Mouse (Mus musculus): ENCODE results near the gene Irgm1. TPM values are rescaled to one million over a fixed set of nuclear protein-coding genes. Genes with fewer than 3 reads are reported as not detected.

The Irgm1 gene
- total and polyA plus RNA-seq, 3 experiments, result 25.7 to 58.1 (median 49.0) TPM

DNA sequence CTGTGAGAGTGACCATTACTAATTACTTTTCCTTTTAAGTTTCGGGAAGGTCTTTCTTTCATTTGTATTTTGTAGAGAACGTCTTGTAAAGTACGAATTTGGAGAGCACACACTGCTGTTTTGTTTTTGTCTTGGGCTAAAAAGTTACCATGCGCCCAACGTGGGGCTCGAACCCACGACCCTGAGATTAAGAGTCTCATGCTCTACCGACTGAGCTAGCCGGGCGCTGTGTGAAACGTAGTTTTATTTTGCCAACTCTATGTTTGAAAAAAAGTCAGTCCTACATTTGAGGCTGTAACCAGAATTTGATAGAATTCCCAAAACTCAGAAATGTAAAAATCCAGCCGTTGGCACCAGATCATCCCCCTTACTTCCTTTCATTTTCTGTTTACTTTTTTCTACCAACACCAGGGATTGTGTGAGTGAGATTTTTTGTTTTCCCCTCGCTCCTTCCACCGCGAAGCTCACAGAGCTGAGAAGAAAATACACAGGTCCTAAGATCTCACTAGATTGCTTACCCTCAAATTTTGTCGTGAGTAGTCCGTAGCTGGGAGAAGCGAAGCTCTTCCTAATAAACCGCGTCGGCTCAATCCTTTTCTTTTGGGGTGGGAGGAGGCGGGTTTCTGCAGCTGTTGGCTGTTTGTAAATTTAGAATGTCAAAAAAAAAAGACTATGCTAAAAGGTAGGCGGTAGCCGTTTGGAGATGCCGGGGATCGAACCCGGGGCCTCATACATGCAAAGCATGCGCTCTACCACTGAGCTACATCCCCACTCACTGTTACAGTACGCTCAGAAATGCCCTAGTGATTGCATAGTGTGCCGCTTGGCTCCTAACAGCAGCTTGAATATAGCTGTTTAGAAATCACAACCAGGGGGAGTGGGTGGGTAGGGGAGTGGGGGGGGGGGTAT lies 37.5 kb downstream of the Irgm1 start (continued):
- no peak for TF ChIP-seq POLR2A (IDR thresholded peaks at IDR 0.05; ENCODE audit: low read depth, low read length)
- TF ChIP-seq HCFC1 (IDR thresholded peaks at IDR 0.05; ENCODE audit: low read depth, low read length), result no peak
- TF ChIP-seq CHD2 (IDR thresholded peaks at IDR 0.05; ENCODE audit: low read length), result no peak
- no peak for TF ChIP-seq NELFE (IDR thresholded peaks at IDR 0.05; ENCODE audit: low read depth, low read length)

DNA sequence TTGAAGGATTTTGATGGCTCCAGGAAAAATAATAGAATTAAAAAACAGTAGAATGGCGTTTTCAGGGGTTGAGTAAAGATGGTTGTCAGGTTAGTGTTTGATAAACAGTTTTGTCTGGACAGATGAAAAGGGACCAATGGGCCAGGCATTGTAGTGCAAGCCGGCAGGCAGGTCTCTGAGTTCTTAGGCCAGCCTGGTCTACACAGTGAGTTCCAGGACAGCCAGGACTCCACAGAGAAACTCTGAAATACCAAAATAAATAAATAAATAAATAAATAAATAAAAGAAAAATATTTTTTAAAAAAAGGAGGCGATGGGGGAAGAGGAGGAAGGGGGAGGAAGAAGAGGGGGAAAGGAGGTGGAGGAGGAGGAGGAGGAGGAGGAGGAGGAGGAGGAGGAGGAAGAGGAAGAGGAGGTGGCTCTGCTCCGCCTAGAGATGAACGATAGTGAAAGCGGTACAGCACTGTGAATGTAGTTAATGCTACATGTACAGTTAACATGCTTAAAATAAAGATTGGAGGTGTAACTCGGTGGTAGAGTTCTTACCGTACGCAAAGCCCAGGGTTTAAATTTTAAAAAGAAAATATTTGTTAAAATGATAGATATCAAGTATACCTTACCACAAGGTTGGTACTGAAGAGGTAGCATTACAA lies 38.3 kb downstream of the Irgm1 start:
- H3K4me2 ChIP-seq (ENCODE audit: insufficient read depth, low read depth, poor library complexity, severe bottlenecking), result peak overlapping the region; percentile 67
- peak overlapping the region; percentile 18 for H3K9ac ChIP-seq (ENCODE audit: insufficient read depth, low read depth)
- no peaks in the 10 kb centered on the region for H3K79me2 ChIP-seq (replicated peaks; ENCODE audit: control insufficient read depth, extremely low read depth, insufficient read depth, poor library complexity, severe bottlenecking)
- in situ Hi-C loops (cut with MboI; ENCODE audit: low pct_ligation_motif_present, low pct_unique_long_range_greater_than_20kb, low sequenced_read_pairs), result no loop called here
- peaks cover 9% of the 10 kb centered on the region for H3K27me3 ChIP-seq (replicated peaks)
- no peak for DNase-seq (ENCODE audit: extremely low read depth)
- H3K4me1 ChIP-seq (ENCODE audit: control insufficient read depth in 1 of 2, insufficient read depth in 2 of 2), result peaks cover 13 to 34% of the 10 kb centered on the region in 2 experiments; a peak in 3 of 4 replicates
- no peaks in the 10 kb centered on the region for H3K36me3 ChIP-seq (replicated peaks in 1 of 2; ENCODE audit: control insufficient read depth in 1 of 2, insufficient read depth in 1 of 2, low read length in 1 of 2)
- peak overlapping the region; percentile 50 for H3K27ac ChIP-seq (ENCODE audit: insufficient read depth, low read depth)
- dilution Hi-C loops (cut with MboI; ENCODE audit: extremely low pct_ligation_motif_present, extremely low pct_unique_long_range_greater_than_20kb, low sequenced_read_pairs), result no loop called here
- peak; percentile 41 for TF ChIP-seq ETS1 (conservative IDR thresholded peaks at IDR 0.05; ENCODE audit: low read depth, low read length)
- peak; percentile 61 for TF ChIP-seq MEF2A (IDR thresholded peaks at IDR 0.05; ENCODE audit: borderline replicate concordance, low read depth, low read length)
- peak; percentile 52 for TF ChIP-seq JUND (conservative IDR thresholded peaks at IDR 0.05; ENCODE audit: low read depth, low read length)
- TF ChIP-seq CHD1 (IDR thresholded peaks at IDR 0.05; ENCODE audit: low read depth, low read length), result peak; percentile 93
- no peak for TF ChIP-seq GABPA (IDR thresholded peaks at IDR 0.05; ENCODE audit: insufficient replicate concordance, low read depth, low read length)
- TF ChIP-seq NELFE (IDR thresholded peaks at IDR 0.05; ENCODE audit: low read depth, low read length), result peak; percentile 31; the same call in 1 of the 2 replicates
- 0 out of 2 replicates have a peak, but pooled peaks have one; percentile 38 for TF ChIP-seq POLR2A (IDR thresholded peaks at IDR 0.05; ENCODE audit: low read depth, low read length)
- peak; percentile 61; the same call in 1 of the 2 replicates for TF ChIP-seq HCFC1 (IDR thresholded peaks at IDR 0.05; ENCODE audit: low read depth, low read length)
- TF ChIP-seq POLR2AphosphoS2 (IDR thresholded peaks at IDR 0.05; ENCODE audit: low read depth, low read length), result no peak
- no peak; the same call in 1 of the 2 replicates for TF ChIP-seq EP300 (IDR thresholded peaks at IDR 0.05; ENCODE audit: low read length)
- peak; percentile 94 for TF ChIP-seq SIN3A (IDR thresholded peaks at IDR 0.05; ENCODE audit: low read length)
- TF ChIP-seq TCF12 (IDR thresholded peaks at IDR 0.05; ENCODE audit: low read depth, low read length), result no peak
- TF ChIP-seq MXI1 (IDR thresholded peaks at IDR 0.05; ENCODE audit: low read depth, low read length), result peak; percentile 74
- peaks cover 3% of the 10 kb centered on the region for H3K9me3 ChIP-seq (replicated peaks; ENCODE audit: low read length)
- H3K4me3 ChIP-seq (replicated peaks in 1 of 3; ENCODE audit: low read depth in 2 of 3, low read length in 2 of 3, poor library complexity in 1 of 3), result peak overlapping the region; percentile 46 to 73 (median 51)

DNA sequence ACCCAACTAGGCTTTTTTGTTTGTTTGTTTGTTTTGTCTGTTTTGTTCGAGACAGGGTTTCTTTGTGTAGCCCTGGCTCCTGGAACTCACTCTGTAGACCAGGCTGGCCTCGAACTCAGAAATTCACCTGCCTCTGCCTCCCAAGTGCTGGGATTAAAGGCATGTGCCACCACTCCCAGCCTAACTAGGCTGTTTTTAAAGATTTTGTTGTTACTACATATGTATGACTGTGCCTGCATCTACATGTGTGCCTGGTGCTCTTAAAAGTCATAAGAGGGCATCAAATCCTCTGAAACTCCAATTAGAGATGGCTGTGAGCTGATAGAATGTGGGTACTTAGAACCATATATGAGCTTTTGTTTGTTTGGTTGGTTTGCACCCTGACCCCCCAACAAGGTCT lies 40.2 kb downstream of the Irgm1 start:
- TF ChIP-seq TBP (conservative IDR thresholded peaks at IDR 0.05; ENCODE audit: low read depth, low read length), result peak; percentile 82
- no peak for TF ChIP-seq EP300 (IDR thresholded peaks at IDR 0.05; ENCODE audit: low read length)
- Histone ChIP-seq H3K4me3 (replicated peaks in 1 of 3; ENCODE audit: low read depth in 2 of 3, low read length in 2 of 3, poor library complexity in 1 of 3) (no peak overlapping the region), H3K9me3 (replicated peaks; ENCODE audit: low read length) (peaks cover 12% of the 10 kb centered on the region), H3K27ac (ENCODE audit: insufficient read depth, low read depth) (no peak overlapping the region), H3K4me1 (ENCODE audit: control insufficient read depth in 1 of 2, insufficient read depth in 2 of 2) (peaks cover 11 to 24% of the 10 kb centered on the region in 2 experiments; a peak in 3 of 4 replicates), H3K9ac (ENCODE audit: insufficient read depth, low read depth) (no peak overlapping the region), H3K36me3 (replicated peaks in 1 of 2; ENCODE audit: control insufficient read depth in 1 of 2, insufficient read depth in 1 of 2, low read length in 1 of 2) (no peaks in the 10 kb centered on the region), H3K27me3 (replicated peaks) (peaks cover 4% of the 10 kb centered on the region), H3K79me2 (replicated peaks; ENCODE audit: control insufficient read depth, extremely low read depth, insufficient read depth, poor library complexity, severe bottlenecking) (no peaks in the 10 kb centered on the region), H3K4me2 (ENCODE audit: insufficient read depth, low read depth, poor library complexity, severe bottlenecking) (no peak overlapping the region)
- no peak for DNase-seq (ENCODE audit: extremely low read depth)
- dilution Hi-C loops (cut with MboI; ENCODE audit: extremely low pct_ligation_motif_present, extremely low pct_unique_long_range_greater_than_20kb, low sequenced_read_pairs) (no loop called here), in situ Hi-C loops (cut with MboI; ENCODE audit: low pct_ligation_motif_present, low pct_unique_long_range_greater_than_20kb, low sequenced_read_pairs) (no loop called here)

All from CH12.LX (cell line).